Mouse (Mus musculus) central nervous system, embryonic 18 days (tissue): ENCODE data around the gene Gm47996. TPM values are rescaled to one million over a fixed set of nuclear protein-coding genes. Genes with fewer than 3 reads are reported as not detected.

Experiments
- polyA plus RNA-seq: library from polyadenylated mRNA; depleted of rRNA; stranded (reverse); fragments of >200 nt; gene quantifications from 2 replicates; pipeline ENCODE4 v1.2.3, GENCODE M21; 2012; rRNA removed

The Gm47996 gene
- not detected in 2 replicates for polyA plus RNA-seq

GRCm38 (mm10) chr1:151209824-151210355, at the start of gene Gm47996:
Gene Gm47996, plus strand, starts transcription at chr1:151210131.

GRCm38 (mm10) chr1:151182266-151182665, 27.7 kb upstream of the Gm47996 start, which contains the start of gene Gm47985:
Gene Gm47985, plus strand, starts transcription at chr1:151182537.

GRCm38 (mm10) chr1:151192075-151192474, 17.9 kb upstream of the Gm47996 start, which contains the start of gene Gm8947:
Gene Gm8947, plus strand, starts transcription at chr1:151192376.

GRCm38 (mm10) chr1:151198120-151198519, 11.8 kb upstream of the Gm47996 start, which contains the start of gene Gm47995:
Gene Gm47995, plus strand, starts transcription at chr1:151198448.

DNA sequence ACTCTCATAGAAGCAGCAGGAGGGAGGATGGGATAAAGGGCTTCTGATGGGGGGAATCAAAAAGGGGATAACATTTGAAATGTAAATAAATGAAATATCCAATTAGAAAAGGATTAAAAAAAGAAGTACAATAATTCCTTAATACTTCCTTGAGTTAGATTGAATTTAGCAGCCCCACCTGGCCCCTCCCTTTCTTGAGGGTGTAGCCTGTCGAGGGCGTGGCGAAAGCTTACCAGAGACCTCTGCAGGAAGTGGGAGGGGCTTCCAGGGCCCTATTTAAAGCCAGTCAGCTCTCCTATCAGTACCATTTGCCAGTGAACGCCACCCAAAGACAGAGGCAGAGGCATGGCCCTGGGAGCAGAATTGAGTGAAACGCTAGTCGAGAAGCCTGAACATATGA, 6.1 kb upstream of the Gm47996 start, which contains the start of gene 3110040M04Rik:
3110040M04Rik (plus strand) TSS at position 304 of the 400 bp plus-strand sequence.

Other genes with a start within 250 kb of the Gm47996 start
- 5.3 and 7.0 TPM in 2 replicates for gene Hmcn1, start 216.7 kb upstream of the Gm47996 start, polyA plus RNA-seq
- not detected in 2 replicates for gene Gm47985, start 27.6 kb upstream of the Gm47996 start, polyA plus RNA-seq
- gene Gm8947, start 17.8 kb upstream of the Gm47996 start, polyA plus RNA-seq, result not detected in 2 replicates
- gene Gm47995, start 11.7 kb upstream of the Gm47996 start, polyA plus RNA-seq, result not detected in 2 replicates
- gene 3110040M04Rik, start 6.0 kb upstream of the Gm47996 start, polyA plus RNA-seq, result not detected in 2 replicates
- gene Ivns1abp, start 134.3 kb downstream of the Gm47996 start, polyA plus RNA-seq, result 255 and 257 TPM in 2 replicates
- 12.5 and 16.1 TPM in 2 replicates for gene Swt1, start 218.3 kb downstream of the Gm47996 start, polyA plus RNA-seq
- gene Trmt1l, start 218.4 kb downstream of the Gm47996 start, polyA plus RNA-seq, result 30.1 and 32.6 TPM in 2 replicates